Mouse (Mus musculus) spleen, adult 2 months (tissue): Measurements from ENCODE around the gene Msantd2.

Source experiments
- CTCF ChIP-seq: fragments of 200-500 bp; IDR thresholded peaks from 2 replicates; pipeline ENCODE4 v1.5.1; 2011; ENCODE audit warnings: mild to moderate bottlenecking, inconsistent platforms; ENCODE audit not compliant: insufficient read depth, insufficient read length, insufficient replicate concordance; ENCODE audit errors: extremely low read depth
- POLR2A ChIP-seq: fragments of 200-500 bp; IDR thresholded peaks from 2 replicates; pipeline ENCODE4 v1.6.1; 2011; ENCODE audit warnings: low read depth, low read length, inconsistent platforms

GRCm38 (mm10) chr9:37495761-37496160 is 6.6 kb downstream of the Msantd2 start:
- TF ChIP-seq POLR2A (no peak), CTCF (no peak)
